Mouse (Mus musculus) thymus, adult 2 months (tissue): ENCODE measurements at regions not wholly inside any gene's neighbourhood (a gene's known extent, or its start where the extent isn't known, plus 50 kb on each side); places are given as distances from the start of the nearest gene placed in this dataset.

Experiments
- DNase-seq: peaks from one replicate; pipeline ENCODE4 v3.0.0; 2021
- H3K27ac ChIP-seq: fragments of 200-500 bp; 2 replicates; pipeline ENCODE4 v1.5.1; 2012; ENCODE audit warnings: low read length, control low read depth; ENCODE audit not compliant: control insufficient read depth, insufficient read depth
- H3K27me3 ChIP-seq: fragments of 200-500 bp; 2 replicates; pipeline ENCODE4 v1.6.1; 2012; ENCODE audit warnings: mild to moderate bottlenecking, low read length, moderate library complexity, mixed read lengths; ENCODE audit not compliant: control insufficient read depth, insufficient read depth
- H3K36me3 ChIP-seq: fragments of 200-500 bp; 2 replicates; pipeline ENCODE4 v1.6.1; 2012; ENCODE audit warnings: mild to moderate bottlenecking, low read length, moderate library complexity; ENCODE audit not compliant: control insufficient read depth, insufficient read depth
- H3K4me1 ChIP-seq: fragments of 200-500 bp; replicated peaks from 2 replicates; pipeline ENCODE4 v1.6.1; 2012; ENCODE audit warnings: low read length; ENCODE audit not compliant: control insufficient read depth, insufficient read depth
- H3K4me3 ChIP-seq: fragments of 200-500 bp; 2 replicates; pipeline ENCODE4 v1.5.1; 2012; ENCODE audit warnings: mild to moderate bottlenecking, low read length, control low read depth, moderate library complexity; ENCODE audit not compliant: control insufficient read depth, insufficient read depth
- CTCF ChIP-seq: fragments of 200-500 bp; IDR thresholded peaks from 2 replicates; pipeline ENCODE4 v1.5.1; 2012; ENCODE audit warnings: mild to moderate bottlenecking, control low read depth, low read length, moderate library complexity, borderline replicate concordance; ENCODE audit not compliant: control insufficient read depth, poor library complexity, insufficient read depth; ENCODE audit errors: extremely low read depth
- POLR2A ChIP-seq: fragments of 200-500 bp; IDR thresholded peaks from 2 replicates; pipeline ENCODE4 v1.6.1; 2012; ENCODE audit warnings: mild to moderate bottlenecking, low read length, control low read depth, moderate library complexity; ENCODE audit not compliant: control insufficient read depth, poor library complexity, insufficient read depth; ENCODE audit errors: extremely low read depth
- WGBS: fragments of 180-500 bp; shearing (Covaris S2); methylation state at CpG from one replicate; pipeline ENCODE4 v1.1.7; 2018; 5-methylcytosine and 5-hydroxymethylcytosine counted together

- H3K36me3 ChIP-seq: no peaks in the 10 kb centered on the region
- no peak overlapping the region for H3K27ac ChIP-seq
- 83% methylated on average over 16 of the region's 16 CpGs for WGBS
- TF ChIP-seq CTCF (no peak), POLR2A (no peak)
- no peak overlapping the region for H3K4me3 ChIP-seq
- no peak for DNase-seq
- H3K4me1 ChIP-seq: no peaks in the 10 kb centered on the region
- no peaks in the 10 kb centered on the region for H3K27me3 ChIP-seq
Measured at GRCm38 (mm10) chr2:174848981-174849681, 88.7 kb downstream of the Edn3 start.

- TF ChIP-seq POLR2A: no peak
- TF ChIP-seq CTCF: no peak
- 80% methylated on average over 16 of the region's 16 CpGs for WGBS
- H3K4me1 ChIP-seq: no peaks in the 10 kb centered on the region
- no peaks in the 10 kb centered on the region for H3K36me3 ChIP-seq
- H3K4me3 ChIP-seq: no peak overlapping the region
- H3K27me3 ChIP-seq: no peaks in the 10 kb centered on the region
- H3K27ac ChIP-seq: no peak overlapping the region
- no peak for DNase-seq
Measured at GRCm38 (mm10) chr2:174850860-174851259, 90.4 kb downstream of the Edn3 start.

GRCm38 (mm10) chr2:174851525-174852330 lies 91.3 kb downstream of the Edn3 start:
- TF ChIP-seq CTCF (peak; percentile 69; the same call in 1 of the 2 replicates), POLR2A (no peak)
- WGBS: 29% methylated on average over 22 of the region's 22 CpGs
- Histone ChIP-seq H3K4me1 (no peaks in the 10 kb centered on the region), H3K27ac (no peak overlapping the region), H3K36me3 (no peaks in the 10 kb centered on the region), H3K4me3 (no peak overlapping the region), H3K27me3 (no peaks in the 10 kb centered on the region)
- peak; percentile 57 for DNase-seq

GRCm38 (mm10) chr2:174853786-174854185 lies 93.4 kb downstream of the Edn3 start:
- Histone ChIP-seq H3K4me1 (no peaks in the 10 kb centered on the region), H3K27me3 (no peaks in the 10 kb centered on the region), H3K4me3 (no peak overlapping the region), H3K27ac (no peak overlapping the region), H3K36me3 (no peaks in the 10 kb centered on the region)
- WGBS: 96% methylated on average over 8 of the region's 8 CpGs
- TF ChIP-seq CTCF (no peak), POLR2A (no peak)
- DNase-seq: no peak

GRCm38 (mm10) chr2:174855548-174855947 lies 95.1 kb downstream of the Edn3 start:
- Histone ChIP-seq H3K4me3 (no peak overlapping the region), H3K27me3 (no peaks in the 10 kb centered on the region), H3K4me1 (no peaks in the 10 kb centered on the region), H3K27ac (no peak overlapping the region), H3K36me3 (no peaks in the 10 kb centered on the region)
- 92% methylated on average over 8 of the region's 8 CpGs for WGBS
- DNase-seq: no peak
- TF ChIP-seq POLR2A (no peak), CTCF (no peak)

GRCm38 (mm10) chr2:174856135-174856534 lies 95.7 kb downstream of the Edn3 start:
- 94% methylated on average over 5 of the region's 5 CpGs for WGBS
- no peak overlapping the region for H3K27ac ChIP-seq
- TF ChIP-seq CTCF (no peak), POLR2A (no peak)
- H3K4me3 ChIP-seq: no peak overlapping the region
- H3K36me3 ChIP-seq: no peaks in the 10 kb centered on the region
- H3K27me3 ChIP-seq: no peaks in the 10 kb centered on the region
- DNase-seq: no peak
- H3K4me1 ChIP-seq: no peaks in the 10 kb centered on the region
